Mouse (Mus musculus): ENCODE data around the gene Prss29.

The Prss29 gene

GRCm38 (mm10) chr17:25320819-25321218, 2.4 kb downstream of the Prss29 start:
- ChIA-PET POLR2A (interaction anchor here in 2 of 4 experiments (0.6 to 0.9 kb wide), 2 partner anchors 32 to 651 kb away, joined by 3 to 6 read pairs; no protein-coding TSS in a partner anchor), CTCF (interaction anchor here in 1 of 4 experiments (0.6 kb wide), 1 partner anchor 607 kb away, joined by 3 read pairs; no protein-coding TSS in a partner anchor)

- CTCF ChIA-PET = no interaction called here
- POLR2A ChIA-PET = interaction anchor here in 1 of 4 experiments (1.0 kb wide), 1 partner anchor 49 kb away, joined by 3 read pairs; no protein-coding TSS in a partner anchor
These were observed 4.5 kb downstream of the Prss29 start for GRCm38 (mm10) chr17:25322930-25323329.

- POLR2A ChIA-PET = no interaction called here
These were observed 13.9 kb downstream of the Prss29 start for GRCm38 (mm10) chr17:25332321-25332720.

GRCm38 (mm10) chr17:25333943-25334342, 15.5 kb downstream of the Prss29 start:
- ChIA-PET POLR2A (no interaction called here), CTCF (interaction anchor here in 1 of 4 experiments (0.6 to 1.4 kb wide), 5 partner anchors 31 to 196 kb away, joined by 3 to 4 read pairs (median 3); partner anchors contain the start of gene Sstr5)

More at GRCm38 (mm10) chr17:25332321-25332720, 13.9 kb downstream of the Prss29 start:
- CTCF ChIA-PET = interaction anchor here in 1 of 4 experiments (0.6 kb wide), 1 partner anchor 25 kb away, joined by 3 read pairs; no protein-coding TSS in a partner anchor

GRCm38 (mm10) chr17:25338218-25338617, 19.8 kb downstream of the Prss29 start:
- CTCF ChIA-PET = interaction anchor here in 3 of 4 experiments (0.6 to 1.7 kb wide), 7 partner anchors 10 to 924 kb away, joined by 3 to 12 read pairs (median 4); partner anchors contain the start of gene Rnps1 (in 1 of the 3)
- POLR2A ChIA-PET = interaction anchor here in 1 of 4 experiments (0.5 kb wide), 1 partner anchor 1504 kb away, joined by 3 read pairs; no protein-coding TSS in a partner anchor

GRCm38 (mm10) chr17:25340003-25340402, 21.5 kb downstream of the Prss29 start:
- POLR2A ChIA-PET = no interaction called here
- CTCF ChIA-PET = no interaction called here

GRCm38 (mm10) chr17:25341490-25341889, 23.0 kb downstream of the Prss29 start:
- ChIA-PET POLR2A (no interaction called here), CTCF (interaction anchor here in 1 of 4 experiments (0.7 kb wide), 1 partner anchor 56 kb away, joined by 9 read pairs; no protein-coding TSS in a partner anchor)

- CTCF ChIA-PET = no interaction called here
These were observed 27.0 kb downstream of the Prss29 start, which contains the start of gene Tpsab1 for GRCm38 (mm10) chr17:25345462-25345861. Gene Tpsab1, minus strand, starts transcription at chr17:25345562.

GRCm38 (mm10) chr17:25361291-25361690, 42.8 kb downstream of the Prss29 start:
- ChIA-PET CTCF (interaction anchor here in 1 of 4 experiments (0.7 kb wide), 1 partner anchor 241 kb away, joined by 6 read pairs; no protein-coding TSS in a partner anchor), POLR2A (no interaction called here)

More at GRCm38 (mm10) chr17:25345462-25345861, 27.0 kb downstream of the Prss29 start, which contains the start of gene Tpsab1:
- POLR2A ChIA-PET = interaction anchor here in 1 of 4 experiments (0.6 kb wide), 1 partner anchor 312 kb away, joined by 3 read pairs; no protein-coding TSS in a partner anchor

- ChIA-PET CTCF (interaction anchor here (0.5 to 1.4 kb wide), 15 partner anchors 9 to 1138 kb away, joined by 3 to 7 read pairs (median 3); no protein-coding TSS in a partner anchor), POLR2A (no interaction called here)
These were observed 45.3 kb downstream of the Prss29 start for GRCm38 (mm10) chr17:25363726-25364125.

- CTCF ChIA-PET = interaction anchor here in 1 of 4 experiments (0.7 kb wide), 1 partner anchor 80 kb away, joined by 4 read pairs; no protein-coding TSS in a partner anchor
- POLR2A ChIA-PET = interaction anchor here in 2 of 4 experiments (0.6 to 0.7 kb wide), 2 partner anchors 17 to 144 kb away, joined by 3 read pairs; no protein-coding TSS in a partner anchor
These were observed 47.6 kb downstream of the Prss29 start, which contains the start of gene Tpsb2 for GRCm38 (mm10) chr17:25366005-25366404. Gene Tpsb2, plus strand, starts transcription at chr17:25366305.

- ChIA-PET CTCF (no interaction called here), POLR2A (no interaction called here)
These were observed 50.5 kb downstream of the Prss29 start, which contains the start of gene Tpsg1 for GRCm38 (mm10) chr17:25368973-25369372. Gene Tpsg1, plus strand, starts transcription at chr17:25369273.
